Mouse (Mus musculus) CD4-positive helper T cell, adult 2 months (primary cell): ENCODE data around the gene Gimap3.

Experiments used
- DNase-seq: peaks from one replicate; pipeline ENCODE4 v3.0.0-alpha.2; 2012; ENCODE audit warnings: low read depth, missing footprints, low spot score

Gimap3 gene

GRCm38 (mm10) chr6:48742422-48743351 is 28.0 kb downstream of the Gimap3 start:
- peak; percentile 73 for DNase-seq

- DNase-seq: peak; percentile 55
Observed at GRCm38 (mm10) chr6:48741711-48742206, 28.9 kb downstream of the Gimap3 start.

GRCm38 (mm10) chr6:48741273-48741672 is 29.4 kb downstream of the Gimap3 start:
- peak; percentile 71 for DNase-seq

- DNase-seq: peak; percentile 57
Observed at GRCm38 (mm10) chr6:48740501-48741169, 30.0 kb downstream of the Gimap3 start.

DNA sequence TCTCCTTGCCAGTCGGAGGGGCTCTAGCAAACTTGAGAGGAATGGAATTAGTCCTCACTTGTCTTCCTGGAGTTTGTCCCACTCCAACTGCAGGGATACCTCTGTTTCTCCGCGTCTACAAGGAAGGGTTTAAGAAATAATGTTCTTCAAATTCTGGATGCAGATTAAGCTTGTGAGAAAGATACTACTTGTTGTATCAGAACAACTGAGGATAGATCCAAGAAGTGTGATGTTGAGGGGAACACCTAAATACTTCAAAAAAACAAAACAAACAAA is 30.9 kb downstream of the Gimap3 start:
- DNase-seq: peak; percentile 37

DNA sequence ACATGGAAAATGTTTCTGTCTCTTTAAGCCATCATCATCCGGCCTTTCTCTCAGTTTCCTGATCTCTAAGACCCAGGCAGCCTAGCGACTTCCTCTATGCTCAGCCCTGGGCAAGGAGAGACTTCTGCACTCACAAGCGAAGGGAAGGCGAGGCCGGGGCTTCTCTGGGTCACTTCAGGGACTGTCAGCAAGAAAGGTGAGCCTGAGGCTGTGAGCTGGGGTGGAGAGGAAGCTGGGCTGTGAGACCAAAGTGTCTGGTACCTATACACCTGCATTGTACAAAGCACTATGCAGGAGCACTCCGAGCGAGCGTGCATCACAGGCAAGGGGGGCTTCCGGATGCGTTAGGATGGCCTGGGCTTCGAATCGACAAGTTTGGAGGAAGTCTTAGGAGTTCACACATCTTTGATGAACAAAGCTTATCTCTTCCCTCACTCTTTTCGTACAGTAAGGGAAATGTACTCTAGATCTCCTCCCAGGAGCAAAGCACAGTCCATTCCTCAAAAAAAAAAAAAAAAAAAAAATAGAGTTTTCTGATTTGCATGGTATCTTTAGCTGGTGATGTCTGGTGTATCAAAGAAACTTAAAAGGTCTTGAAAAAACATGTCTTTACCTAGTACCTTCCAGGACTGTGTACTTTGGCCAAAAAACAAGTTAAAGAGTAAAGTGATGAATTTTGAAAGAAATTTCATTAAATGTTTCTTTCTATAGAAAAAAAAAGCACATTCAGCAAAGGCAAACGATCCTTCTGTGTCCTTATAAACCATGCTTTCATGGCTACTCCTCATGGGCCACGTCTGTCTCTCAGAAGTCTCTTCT is 31.5 kb downstream of the Gimap3 start, which contains the start of gene Gimap1:
TSS of gene Gimap1 (plus strand) at position 94 of the 819 bp plus-strand sequence.
- DNase-seq: peak; percentile 84

GRCm38 (mm10) chr6:48737688-48738087 is 33.0 kb downstream of the Gimap3 start:
- peak; percentile 45 for DNase-seq

DNA sequence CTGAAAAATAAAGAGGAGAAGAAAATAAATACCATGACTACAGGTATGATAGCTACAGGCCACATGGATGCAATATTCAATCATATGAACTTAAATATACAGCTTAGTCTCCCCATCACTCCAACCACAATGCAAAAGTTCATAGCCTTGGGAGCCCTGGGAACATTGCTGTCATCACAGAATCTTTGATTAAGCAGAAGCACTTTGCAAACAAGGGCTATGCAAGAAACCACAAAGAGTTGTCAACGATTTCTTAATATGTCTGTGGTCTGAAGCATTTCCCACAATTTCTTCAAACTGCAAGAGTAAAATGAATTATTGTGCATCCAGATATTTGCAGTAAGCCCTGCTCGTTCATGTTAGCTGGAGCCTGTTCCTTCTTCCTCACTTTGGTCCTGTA is 33.6 kb downstream of the Gimap3 start:
- peak; percentile 70 for DNase-seq

- DNase-seq: peak; percentile 45
Observed at GRCm38 (mm10) chr6:48733660-48734059, 37.0 kb downstream of the Gimap3 start.

DNA sequence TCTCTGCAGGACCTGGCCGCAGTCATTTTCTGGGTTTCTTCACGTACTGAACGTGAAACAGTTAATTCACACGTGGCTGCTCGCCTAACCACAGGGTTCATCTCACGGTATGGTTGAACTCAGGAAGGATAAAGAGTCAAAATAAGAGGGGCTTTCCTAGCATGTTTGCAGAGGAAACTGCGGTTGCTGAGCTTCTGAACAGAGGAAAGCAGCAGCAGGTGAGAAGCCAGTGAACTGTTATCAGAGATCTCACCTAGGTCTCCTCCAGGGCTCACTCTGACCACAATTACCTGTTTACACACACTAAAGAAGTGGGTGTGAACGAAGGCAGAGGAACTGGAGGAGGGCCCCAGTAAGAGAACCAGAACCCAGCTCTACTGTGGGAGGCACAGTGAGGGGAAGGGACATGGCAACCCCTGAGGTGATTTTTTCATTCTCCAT is 37.8 kb downstream of the Gimap3 start:
- peak; percentile 97 for DNase-seq

DNA sequence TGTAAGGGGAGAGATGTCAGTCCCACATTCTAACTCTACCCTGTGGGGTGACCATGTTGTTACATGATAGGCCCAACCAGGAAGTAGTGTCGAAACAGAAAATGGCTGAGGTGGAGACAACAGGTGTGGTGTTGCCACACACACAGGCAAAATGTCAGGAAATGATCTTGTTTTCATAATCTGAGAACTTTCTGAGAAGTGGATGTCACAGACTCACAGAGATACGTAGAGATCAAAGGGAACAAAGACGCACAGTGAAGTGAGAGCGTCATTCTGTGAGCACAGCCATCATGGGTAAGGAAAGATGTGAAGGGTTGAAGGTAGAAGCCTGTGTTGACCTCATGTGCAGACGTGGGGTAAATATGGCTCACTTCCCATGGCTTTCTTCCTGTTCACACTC is 42.9 kb downstream of the Gimap3 start:
- DNase-seq: peak; percentile 92

- DNase-seq: peak; percentile 91
Observed at GRCm38 (mm10) chr6:48725476-48725875, 45.2 kb downstream of the Gimap3 start.

GRCm38 (mm10) chr6:48723468-48723867 is 47.2 kb downstream of the Gimap3 start:
- DNase-seq: peak; percentile 65

GRCm38 (mm10) chr6:48720326-48720725 is 50.3 kb downstream of the Gimap3 start:
- DNase-seq: peak; percentile 41

DNA sequence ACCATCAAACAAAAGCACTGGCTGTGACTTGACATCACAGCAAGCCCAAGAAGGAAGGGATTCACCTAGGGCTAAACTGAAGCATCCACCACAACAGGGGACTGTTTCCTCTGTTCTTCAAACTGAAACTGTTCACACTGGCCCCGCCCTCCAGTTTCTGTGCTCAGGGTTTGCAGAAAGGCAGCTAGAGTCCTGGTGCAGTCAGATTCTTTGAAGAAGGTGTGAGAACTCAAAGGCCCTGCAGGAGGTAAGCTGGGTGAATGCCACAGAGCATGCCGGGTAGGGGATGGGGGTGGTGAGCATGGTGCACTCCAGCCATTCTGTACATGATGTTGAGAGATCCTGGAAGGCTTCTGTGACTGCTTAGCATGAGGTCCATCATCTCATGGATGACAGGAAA is 52.2 kb downstream of the Gimap3 start, which contains the start of the genes Gm28053 and Gimap7:
TSS of gene Gm28053 (plus strand) at position 153 of the 400 bp plus-strand sequence.
TSS of gene Gimap7 (plus strand) at position 167 of the 400 bp plus-strand sequence.
- DNase-seq: peak; percentile 92
